Mouse (Mus musculus) myocyte (in vitro differentiated cells): ENCODE data around the gene Srarp.

ENCODE experiments used
- CEBPB ChIP-seq: IDR thresholded peaks from 2 replicates; pipeline ENCODE4 v1.6.1; 2011; ENCODE audit warnings: mild to moderate bottlenecking, moderate library complexity; ENCODE audit not compliant: poor library complexity, insufficient read depth, severe bottlenecking
- MAX ChIP-seq: IDR thresholded peaks from one replicate; pipeline ENCODE4 v1.6.1; 2011; ENCODE audit warnings: low read depth, mild to moderate bottlenecking, control low read depth
- POLR2A ChIP-seq: IDR thresholded peaks from one replicate; pipeline ENCODE4 v1.6.1; 2011; ENCODE audit warnings: low read depth, mild to moderate bottlenecking, control low read depth, moderate library complexity; ENCODE audit not compliant: insufficient read length
- REST ChIP-seq: IDR thresholded peaks from one replicate; pipeline ENCODE4 v1.6.1; 2011; ENCODE audit warnings: mild to moderate bottlenecking, control low read depth, moderate library complexity; ENCODE audit not compliant: insufficient read depth, insufficient read length
- TCF12 ChIP-seq: IDR thresholded peaks from one replicate; pipeline ENCODE4 v1.6.1; 2011; ENCODE audit warnings: mild to moderate bottlenecking, control low read depth; ENCODE audit not compliant: poor library complexity, insufficient read depth, severe bottlenecking
- USF1 ChIP-seq: IDR thresholded peaks from one replicate; pipeline ENCODE4 v1.6.1; 2011; ENCODE audit warnings: low read depth, mild to moderate bottlenecking, control low read depth, moderate library complexity

- TF ChIP-seq POLR2A (no peak), REST (no peak), USF1 (no peak), TCF12 (no peak), CEBPB (no peak), MAX (no peak)
These were observed 35.7 kb downstream of the Srarp start for GRCm38 (mm10) chr4:141400171-141400570.
